Mouse (Mus musculus) mouse trophoblast stem cell (cell line): ENCODE data around the gene Areg.

Source experiments
- in situ Hi-C, 2 experiments: fragments of 300-500 bp; cut with MseI, MboI; formaldehyde crosslinking; loops; 2 replicates in 1 of 2; 3 replicates in 1 of 2; pipeline ENCODE4 v1.15.1; 2025

Gene Areg

GRCm38 (mm10) chr5:91166601-91167000 lies 27.2 kb downstream of the Areg start:
- in situ Hi-C loops = no loop called here

GRCm38 (mm10) chr5:91176397-91176796 lies 37.0 kb downstream of the Areg start:
- in situ Hi-C loops = no loop called here

GRCm38 (mm10) chr5:91194572-91194971 lies 55.2 kb downstream of the Areg start:
- in situ Hi-C loops = no loop called here
